Mouse (Mus musculus): ENCODE results near the gene Gm16181. TPM values are rescaled to one million over a fixed set of nuclear protein-coding genes. Genes with fewer than 3 reads are reported as not detected.
A peak's percentile ranks its signal among the peaks of the same experiment; 100 is the strongest.

Gm16181 gene
- polyA plus RNA-seq, 1 experiment from 2014 or later = 0.62 TPM

GRCm38 (mm10) chr17:35185639-35186611 lies 34.7 kb upstream of the Gm16181 start:
- peak; percentile 69 for ATAC-seq
- peak overlapping the region; percentile 48 for H3K9ac ChIP-seq (replicated peaks; ENCODE audit: low read depth, low read length)

GRCm38 (mm10) chr17:35186681-35187080 lies 34.0 kb upstream of the Gm16181 start:
- H3K36me3 ChIP-seq (ENCODE audit: control insufficient read depth, insufficient read depth) = no peaks in the 10 kb centered on the region
- H3K4me2 ChIP-seq (ENCODE audit: low read length) = peak overlapping the region; percentile 60
- H3K27ac ChIP-seq (ENCODE audit: low read length) = peak overlapping the region; percentile 81
- no peaks in the 10 kb centered on the region for H3K27me3 ChIP-seq (replicated peaks; ENCODE audit: control insufficient read depth, insufficient read depth, low read length)
- H3K9me3 ChIP-seq (ENCODE audit: control insufficient read depth, low read length) = no peaks in the 10 kb centered on the region
- ATAC-seq = peak; percentile 38; the same call in 1 of the 2 replicates
- H3K9ac ChIP-seq (replicated peaks; ENCODE audit: low read depth, low read length) = peak overlapping the region; percentile 44
- H3K4me3 ChIP-seq (replicated peaks; ENCODE audit: low read length) = peak overlapping the region; percentile 42
- 3% methylated on average over 4 of the region's 4 CpGs for whole genome bisulfite sequencing
- H3K4me1 ChIP-seq (replicated peaks; ENCODE audit: control insufficient read depth, insufficient read depth, low read length) = peaks cover 9% of the 10 kb centered on the region

More at GRCm38 (mm10) chr17:35185639-35186611, 34.7 kb upstream of the Gm16181 start:
- peak overlapping the region; percentile 81 for H3K27ac ChIP-seq (ENCODE audit: low read length)
- H3K4me2 ChIP-seq (ENCODE audit: low read length) = peak overlapping the region; percentile 60
- H3K9me3 ChIP-seq (ENCODE audit: control insufficient read depth, low read length) = no peaks in the 10 kb centered on the region
- no peaks in the 10 kb centered on the region for H3K27me3 ChIP-seq (replicated peaks; ENCODE audit: control insufficient read depth, insufficient read depth, low read length)
- H3K4me3 ChIP-seq (replicated peaks; ENCODE audit: low read length) = peak overlapping the region; percentile 42
- 2% methylated on average over 18 of the region's 18 CpGs for WGBS
- peaks cover 9% of the 10 kb centered on the region for H3K4me1 ChIP-seq (replicated peaks; ENCODE audit: control insufficient read depth, insufficient read depth, low read length)
- no peaks in the 10 kb centered on the region for H3K36me3 ChIP-seq (ENCODE audit: control insufficient read depth, insufficient read depth)

DNA sequence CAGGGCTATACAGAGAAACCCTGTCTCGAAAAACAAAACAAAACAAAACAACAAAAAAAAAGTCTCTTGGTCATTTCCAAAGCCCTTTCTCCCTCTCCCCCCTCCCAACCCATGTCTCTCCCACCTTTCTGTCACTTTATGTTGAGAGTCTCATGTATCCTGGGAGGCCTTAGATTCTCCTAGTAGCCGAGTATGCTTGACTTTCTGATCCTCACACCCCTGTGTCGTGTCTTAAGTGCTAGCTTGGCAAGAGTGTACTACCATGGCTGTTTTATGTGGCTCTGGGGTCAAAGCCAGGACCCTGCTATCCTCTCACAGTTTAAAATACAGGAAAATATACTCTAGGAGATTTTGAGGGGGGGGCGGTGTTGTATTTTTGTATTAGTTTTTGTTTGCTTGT lies 33.3 kb upstream of the Gm16181 start:
- Histone ChIP-seq H3K9ac (replicated peaks; ENCODE audit: low read depth, low read length) (no peak overlapping the region), H3K27me3 (replicated peaks; ENCODE audit: control insufficient read depth, insufficient read depth, low read length) (no peaks in the 10 kb centered on the region), H3K4me2 (ENCODE audit: low read length) (no peak overlapping the region), H3K4me3 (replicated peaks; ENCODE audit: low read length) (no peak overlapping the region), H3K9me3 (ENCODE audit: control insufficient read depth, low read length) (no peaks in the 10 kb centered on the region), H3K27ac (ENCODE audit: low read length) (no peak overlapping the region), H3K36me3 (ENCODE audit: control insufficient read depth, insufficient read depth) (no peaks in the 10 kb centered on the region), H3K4me1 (replicated peaks; ENCODE audit: control insufficient read depth, insufficient read depth, low read length) (peaks cover 9% of the 10 kb centered on the region)
- no peak for ATAC-seq
- WGBS = 73% methylated on average over 4 of the region's 4 CpGs

GRCm38 (mm10) chr17:35187959-35188610 lies 32.5 kb upstream of the Gm16181 start, which contains the start of gene Lst1:
Gene Lst1 (minus strand): TSS chr17:35188439.
- Histone ChIP-seq H3K9ac (replicated peaks; ENCODE audit: low read depth, low read length) (no peak within 1 kb of the TSS), H3K27ac (ENCODE audit: low read length) (no peak within 1 kb of the TSS), H3K9me3 (ENCODE audit: control insufficient read depth, low read length) (no peaks in the 10 kb centered on the region), H3K4me3 (replicated peaks; ENCODE audit: low read length) (no peak within 1 kb of the TSS), H3K4me1 (replicated peaks; ENCODE audit: control insufficient read depth, insufficient read depth, low read length) (peaks cover 9% of the 10 kb centered on the region), H3K27me3 (replicated peaks; ENCODE audit: control insufficient read depth, insufficient read depth, low read length) (no peaks in the 10 kb centered on the region), H3K4me2 (ENCODE audit: low read length) (no peak within 1 kb of the TSS), H3K36me3 (ENCODE audit: control insufficient read depth, insufficient read depth) (no peaks in the 10 kb centered on the region)
- WGBS = 65% methylated on average over 7 of the region's 7 CpGs
- ATAC-seq = no peak

DNA sequence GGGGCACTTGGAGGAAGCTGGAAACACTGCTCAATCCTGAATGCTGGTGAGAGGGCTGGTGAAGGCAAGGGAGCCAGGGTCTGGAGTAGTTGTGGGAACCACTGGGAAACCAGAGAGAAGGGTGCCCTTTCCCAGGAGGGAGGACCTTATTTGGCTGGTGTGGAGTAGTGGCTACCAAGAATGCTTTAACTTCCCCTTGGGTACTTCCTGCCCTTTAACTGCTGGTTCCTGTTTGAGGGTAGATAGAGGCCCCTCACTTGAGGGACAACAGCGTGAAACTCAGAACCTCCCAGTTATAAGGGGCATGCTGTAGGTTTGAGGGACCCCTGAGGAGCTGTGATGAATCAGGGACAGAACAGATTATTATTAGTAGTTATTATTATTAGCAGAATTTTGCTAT lies 31.4 kb upstream of the Gm16181 start:
- Histone ChIP-seq H3K9ac (replicated peaks; ENCODE audit: low read depth, low read length) (no peak overlapping the region), H3K4me2 (ENCODE audit: low read length) (no peak overlapping the region), H3K9me3 (ENCODE audit: control insufficient read depth, low read length) (no peaks in the 10 kb centered on the region), H3K4me3 (replicated peaks; ENCODE audit: low read length) (no peak overlapping the region), H3K27me3 (replicated peaks; ENCODE audit: control insufficient read depth, insufficient read depth, low read length) (peaks cover 1% of the 10 kb centered on the region; the same call in 1 of the 2 replicates), H3K4me1 (replicated peaks; ENCODE audit: control insufficient read depth, insufficient read depth, low read length) (peaks cover 9% of the 10 kb centered on the region), H3K36me3 (ENCODE audit: control insufficient read depth, insufficient read depth) (no peaks in the 10 kb centered on the region), H3K27ac (ENCODE audit: low read length) (no peak overlapping the region)
- 85% methylated on average over 1 of the region's 1 CpGs for WGBS
- no peak for ATAC-seq

DNA sequence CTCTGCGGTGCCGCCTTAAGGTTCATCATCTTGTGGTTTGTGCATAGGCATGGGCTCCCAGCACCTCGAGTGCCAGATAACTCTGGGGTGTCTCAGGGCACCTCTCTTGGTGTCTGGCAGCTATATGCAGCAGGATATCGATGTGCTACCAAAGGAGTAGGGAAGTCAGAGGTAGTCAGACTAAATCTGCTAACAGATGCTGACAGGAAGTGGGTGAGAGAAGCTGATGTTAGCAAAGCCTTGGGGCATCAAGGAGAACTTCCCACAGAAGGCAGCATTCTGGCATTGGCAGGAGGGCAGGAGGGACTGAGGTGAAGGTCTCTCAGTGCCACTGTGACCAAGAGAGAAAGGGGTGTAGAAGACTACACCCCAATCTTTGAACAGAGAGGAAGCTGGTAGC lies 30.5 kb upstream of the Gm16181 start:
- H3K4me1 ChIP-seq (replicated peaks; ENCODE audit: control insufficient read depth, insufficient read depth, low read length) = peaks cover 9% of the 10 kb centered on the region
- H3K9me3 ChIP-seq (ENCODE audit: control insufficient read depth, low read length) = no peaks in the 10 kb centered on the region
- H3K27me3 ChIP-seq (replicated peaks; ENCODE audit: control insufficient read depth, insufficient read depth, low read length) = peaks cover 7% of the 10 kb centered on the region
- no peak overlapping the region for H3K9ac ChIP-seq (replicated peaks; ENCODE audit: low read depth, low read length)
- 85% methylated on average over 4 of the region's 4 CpGs for WGBS
- no peaks in the 10 kb centered on the region for H3K36me3 ChIP-seq (ENCODE audit: control insufficient read depth, insufficient read depth)
- no peak overlapping the region for H3K4me3 ChIP-seq (replicated peaks; ENCODE audit: low read length)
- H3K4me2 ChIP-seq (ENCODE audit: low read length) = no peak overlapping the region
- H3K27ac ChIP-seq (ENCODE audit: low read length) = no peak overlapping the region
- ATAC-seq = no peak

DNA sequence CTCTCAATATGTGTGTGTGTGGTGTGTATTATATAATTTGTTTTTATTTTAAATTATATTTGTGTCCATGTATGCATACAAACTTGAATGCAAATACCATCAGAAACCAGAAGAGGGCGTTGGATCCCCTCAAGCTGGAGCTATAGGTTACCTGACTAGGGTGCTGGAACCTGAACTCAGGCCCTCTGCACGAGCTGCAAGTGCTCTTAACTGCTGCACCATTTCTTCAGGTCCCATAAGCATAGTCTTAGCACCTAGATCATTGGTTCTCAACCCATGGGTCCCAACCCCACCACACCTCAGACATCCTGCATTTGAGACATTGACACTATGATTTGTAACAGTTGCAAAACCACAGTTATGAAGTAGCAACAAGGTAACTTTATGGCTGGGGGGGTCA lies 28.9 kb upstream of the Gm16181 start:
- Histone ChIP-seq H3K27me3 (replicated peaks; ENCODE audit: control insufficient read depth, insufficient read depth, low read length) (peaks cover 21% of the 10 kb centered on the region), H3K9me3 (ENCODE audit: control insufficient read depth, low read length) (no peaks in the 10 kb centered on the region), H3K27ac (ENCODE audit: low read length) (no peak overlapping the region), H3K4me2 (ENCODE audit: low read length) (no peak overlapping the region), H3K36me3 (ENCODE audit: control insufficient read depth, insufficient read depth) (no peaks in the 10 kb centered on the region), H3K4me3 (replicated peaks; ENCODE audit: low read length) (no peak overlapping the region), H3K9ac (replicated peaks; ENCODE audit: low read depth, low read length) (no peak overlapping the region), H3K4me1 (replicated peaks; ENCODE audit: control insufficient read depth, insufficient read depth, low read length) (peaks cover 11% of the 10 kb centered on the region)
- no peak for ATAC-seq
- WGBS = 74% methylated on average over 2 of the region's 2 CpGs

- 91% methylated on average over 5 of the region's 5 CpGs for WGBS
- no peaks in the 10 kb centered on the region for H3K9me3 ChIP-seq (ENCODE audit: control insufficient read depth, low read length)
- no peak overlapping the region for H3K4me2 ChIP-seq (ENCODE audit: low read length)
- no peak for ATAC-seq
- H3K27me3 ChIP-seq (replicated peaks; ENCODE audit: control insufficient read depth, insufficient read depth, low read length) = peaks cover 25% of the 10 kb centered on the region
- H3K4me1 ChIP-seq (replicated peaks; ENCODE audit: control insufficient read depth, insufficient read depth, low read length) = peaks cover 11% of the 10 kb centered on the region
- no peak overlapping the region for H3K4me3 ChIP-seq (replicated peaks; ENCODE audit: low read length)
- H3K27ac ChIP-seq (ENCODE audit: low read length) = no peak overlapping the region
- H3K36me3 ChIP-seq (ENCODE audit: control insufficient read depth, insufficient read depth) = no peaks in the 10 kb centered on the region
- H3K9ac ChIP-seq (replicated peaks; ENCODE audit: low read depth, low read length) = no peak overlapping the region
Measured at GRCm38 (mm10) chr17:35192924-35193323, 27.7 kb upstream of the Gm16181 start.

All from forebrain, embryonic 16.5 days (tissue).